Mouse (Mus musculus): Measurements from ENCODE around the gene Srrm1. TPM values are rescaled to one million over a fixed set of nuclear protein-coding genes. Genes with fewer than 3 reads are reported as not detected.
"Not testable (repeated sequence)": the region's sequence is repeated elsewhere in the genome, so short reads cannot be mapped to it uniquely, and the experiment has no call there.

Gene Srrm1
- polyA plus RNA-seq, 1 experiment from 2014 or later: 316 TPM

DNA sequence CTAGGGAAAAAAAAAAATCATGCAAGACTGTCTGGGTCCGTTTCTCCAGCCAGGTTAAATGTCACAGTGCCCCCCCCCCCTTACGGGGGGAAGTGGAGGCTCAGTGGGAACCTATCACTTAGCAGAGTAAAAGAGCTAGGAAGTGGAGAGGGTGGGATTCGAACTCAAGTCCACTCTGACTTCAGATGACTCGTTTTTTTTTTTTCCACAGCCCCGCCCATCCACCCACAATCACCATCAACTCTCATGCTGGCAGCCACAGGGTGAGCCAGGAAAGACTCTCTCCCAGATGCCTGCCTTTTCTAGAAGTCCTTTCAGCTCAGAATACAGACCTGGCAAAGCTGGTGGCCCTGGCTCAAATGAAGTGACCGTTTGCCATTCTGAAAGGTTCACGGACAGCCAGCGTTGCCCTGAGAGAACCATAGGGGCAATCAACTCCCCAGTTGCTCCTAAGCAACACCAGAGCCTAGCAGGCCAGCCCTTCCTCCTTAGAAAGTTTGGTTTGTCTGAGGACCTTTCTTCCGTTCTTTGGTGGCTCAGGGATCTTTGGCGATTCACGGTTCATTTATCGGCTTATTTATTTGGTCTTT lies 67.0 kb downstream of the Srrm1 start:
- Histone ChIP-seq H3K4me1 (peaks cover 25% of the 10 kb centered on the region), H3K9ac (no peak overlapping the region), H3K36me3 (no peaks in the 10 kb centered on the region), H3K4me3 (no peak overlapping the region), H3K27me3 (no peaks in the 10 kb centered on the region), H3K27ac (peak overlapping the region; percentile 45; the same call in 1 of the 2 replicates), H3K9me3 (no peaks in the 10 kb centered on the region), H3K4me2 (0 out of 2 replicates have a peak overlapping the region, but pooled peaks have one; percentile 42)
- WGBS: 61% methylated on average over 12 of the region's 12 CpGs
- ATAC-seq (ENCODE audit: insufficient number of reproducible peaks, insufficient read depth, low FRiP score, low TSS enrichment, low read depth): no peak

DNA sequence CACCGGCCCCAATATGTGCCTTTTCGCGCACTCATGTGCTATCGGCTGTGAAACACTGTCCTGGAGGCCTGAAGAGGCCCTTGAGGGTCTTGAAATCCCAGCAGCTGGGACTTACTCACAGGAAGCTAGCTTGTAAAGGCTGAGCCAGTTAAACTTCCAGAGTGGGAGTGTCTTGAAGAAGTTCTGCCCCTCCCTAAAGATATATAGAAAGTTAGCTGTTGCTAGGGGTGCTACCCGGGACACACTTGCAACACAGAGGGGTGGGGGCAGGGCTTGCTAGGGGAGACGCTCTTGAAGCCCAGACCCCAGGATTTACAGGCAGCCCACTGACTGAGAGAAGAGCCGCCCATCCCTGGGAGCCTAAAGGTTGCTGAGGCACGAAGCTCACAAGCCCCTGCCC lies 67.7 kb downstream of the Srrm1 start:
- Histone ChIP-seq H3K36me3 (no peaks in the 10 kb centered on the region), H3K4me1 (peaks cover 25% of the 10 kb centered on the region), H3K27me3 (no peaks in the 10 kb centered on the region), H3K9ac (no peak overlapping the region), H3K9me3 (no peaks in the 10 kb centered on the region), H3K4me2 (no peak overlapping the region), H3K27ac (no peak overlapping the region; the same call in 1 of the 2 replicates), H3K4me3 (no peak overlapping the region)
- no peak for ATAC-seq (ENCODE audit: insufficient number of reproducible peaks, insufficient read depth, low FRiP score, low TSS enrichment, low read depth)
- 55% methylated on average over 8 of the region's 8 CpGs for WGBS

DNA sequence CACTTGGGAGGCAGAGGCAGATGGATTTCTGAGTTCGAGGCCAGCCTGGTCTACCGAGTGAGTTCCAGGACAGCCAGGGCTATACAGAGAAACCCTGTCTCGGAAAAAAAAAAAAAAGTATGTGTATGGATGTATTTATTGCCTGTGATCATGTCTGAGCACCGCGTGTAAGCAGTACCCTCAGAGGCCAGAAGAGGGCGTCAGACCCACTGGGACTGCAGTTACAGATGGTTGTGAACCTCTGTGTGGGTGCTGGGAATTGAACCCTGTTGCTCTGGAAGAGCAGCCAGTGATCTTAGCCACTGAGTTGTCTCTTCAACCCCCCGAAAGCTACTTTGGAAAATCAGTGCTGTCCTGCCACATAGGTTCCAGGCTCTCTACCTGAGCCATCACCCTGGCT lies 69.2 kb downstream of the Srrm1 start:
- 81% methylated on average over 7 of the region's 7 CpGs for WGBS
- H3K4me2 ChIP-seq: no peak overlapping the region
- ATAC-seq (ENCODE audit: insufficient number of reproducible peaks, insufficient read depth, low FRiP score, low TSS enrichment, low read depth): no peak
- H3K4me1 ChIP-seq: peaks cover 25% of the 10 kb centered on the region
- no peak overlapping the region for H3K27ac ChIP-seq
- H3K9ac ChIP-seq: no peak overlapping the region
- no peaks in the 10 kb centered on the region for H3K36me3 ChIP-seq
- no peaks in the 10 kb centered on the region for H3K27me3 ChIP-seq
- no peak overlapping the region for H3K4me3 ChIP-seq
- H3K9me3 ChIP-seq: no peaks in the 10 kb centered on the region

DNA sequence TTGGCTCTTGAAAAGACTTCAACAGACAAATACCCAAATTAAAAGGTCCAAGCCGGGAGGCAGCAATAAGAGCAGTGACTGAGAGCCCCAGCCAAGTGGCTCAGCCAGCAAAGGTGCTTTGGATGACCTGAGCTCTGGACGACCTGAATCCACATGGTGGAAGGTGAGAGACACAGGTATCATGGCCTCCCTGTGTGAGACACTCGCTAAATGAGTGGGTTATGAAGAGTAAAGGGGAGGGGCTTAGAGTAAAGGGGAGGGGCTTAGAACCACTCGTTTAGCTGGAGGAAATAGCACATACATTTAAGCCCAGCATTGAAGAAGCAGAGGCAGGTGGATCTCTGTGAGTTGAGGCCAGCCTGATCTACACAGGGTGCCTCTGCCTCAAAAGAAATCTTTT lies 69.7 kb downstream of the Srrm1 start:
- Histone ChIP-seq H3K27me3 (no peaks in the 10 kb centered on the region), H3K9me3 (no peaks in the 10 kb centered on the region), H3K4me3 (no peak overlapping the region), H3K9ac (no peak overlapping the region), H3K27ac (no peak overlapping the region), H3K36me3 (no peaks in the 10 kb centered on the region), H3K4me2 (no peak overlapping the region), H3K4me1 (peaks cover 25% of the 10 kb centered on the region)
- ATAC-seq (ENCODE audit: insufficient number of reproducible peaks, insufficient read depth, low FRiP score, low TSS enrichment, low read depth): no peak
- 79% methylated on average over 4 of the region's 4 CpGs for WGBS

DNA sequence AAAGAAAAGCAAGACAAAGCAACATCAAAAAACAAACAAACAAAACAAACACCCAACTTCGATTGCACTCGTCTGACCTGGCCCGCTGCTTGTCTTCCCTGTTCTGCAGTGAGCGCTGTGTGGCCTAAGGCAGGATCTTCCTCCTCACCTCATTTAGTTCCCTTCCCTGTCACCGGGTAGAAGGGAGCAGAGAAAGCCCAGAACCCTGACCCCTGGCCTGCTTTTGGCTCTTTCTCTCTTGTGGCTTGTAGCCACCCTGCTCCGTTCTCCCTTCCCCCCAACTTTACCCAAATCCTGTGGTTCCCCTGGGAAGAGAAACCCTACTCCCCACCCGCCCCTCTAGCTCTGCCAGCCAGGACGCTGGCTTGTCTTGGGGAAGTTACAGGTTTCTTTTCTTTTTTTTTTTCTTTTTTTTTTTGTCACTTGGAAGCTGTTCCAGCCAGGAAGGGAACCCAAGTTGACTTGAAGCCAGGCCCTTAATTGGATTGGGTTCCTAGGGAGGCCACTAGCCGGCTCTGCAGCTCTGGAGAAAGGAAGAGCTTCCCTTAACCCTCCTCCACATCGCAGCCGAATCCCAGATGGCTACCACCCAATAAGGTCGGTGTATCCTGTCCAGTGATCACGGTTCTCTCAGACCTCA lies 70.3 kb downstream of the Srrm1 start:
- Histone ChIP-seq H3K4me2 (no peak overlapping the region), H3K9ac (no peak overlapping the region), H3K4me3 (no peak overlapping the region), H3K27me3 (no peaks in the 10 kb centered on the region), H3K9me3 (no peaks in the 10 kb centered on the region), H3K27ac (no peak overlapping the region), H3K36me3 (no peaks in the 10 kb centered on the region), H3K4me1 (peaks cover 25% of the 10 kb centered on the region)
- 53% methylated on average over 13 of the region's 13 CpGs for WGBS
- ATAC-seq (ENCODE audit: insufficient number of reproducible peaks, insufficient read depth, low FRiP score, low TSS enrichment, low read depth): no peak

DNA sequence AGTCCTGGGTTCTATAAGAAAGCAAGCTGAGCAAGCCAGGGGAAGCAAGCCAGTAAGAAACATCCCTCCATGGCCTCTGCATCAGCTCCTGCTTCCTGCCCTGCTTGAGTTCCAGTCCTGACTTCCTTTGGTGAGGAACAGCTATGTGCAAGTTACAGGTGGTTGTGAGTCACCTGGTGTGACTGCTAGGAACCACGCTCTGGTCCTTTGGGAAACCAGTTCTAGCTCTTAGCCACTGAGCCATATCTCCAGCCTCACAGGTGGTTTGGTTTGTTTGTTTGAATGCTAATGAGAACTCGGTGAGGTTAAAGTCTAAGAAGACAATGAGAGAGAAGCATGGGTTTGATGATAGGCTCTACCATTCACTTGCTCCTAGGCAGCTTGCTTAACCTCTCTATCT lies 73.1 kb downstream of the Srrm1 start:
- H3K9me3 ChIP-seq; H3K4me2 ChIP-seq; H3K4me1 ChIP-seq; H3K27ac ChIP-seq; H3K27me3 ChIP-seq; H3K9ac ChIP-seq; H3K36me3 ChIP-seq; H3K4me3 ChIP-seq; ATAC-seq (ENCODE audit: insufficient number of reproducible peaks, insufficient read depth, low FRiP score, low TSS enrichment, low read depth): not testable (repeated sequence)
- 78% methylated on average over 2 of the region's 2 CpGs for WGBS

DNA sequence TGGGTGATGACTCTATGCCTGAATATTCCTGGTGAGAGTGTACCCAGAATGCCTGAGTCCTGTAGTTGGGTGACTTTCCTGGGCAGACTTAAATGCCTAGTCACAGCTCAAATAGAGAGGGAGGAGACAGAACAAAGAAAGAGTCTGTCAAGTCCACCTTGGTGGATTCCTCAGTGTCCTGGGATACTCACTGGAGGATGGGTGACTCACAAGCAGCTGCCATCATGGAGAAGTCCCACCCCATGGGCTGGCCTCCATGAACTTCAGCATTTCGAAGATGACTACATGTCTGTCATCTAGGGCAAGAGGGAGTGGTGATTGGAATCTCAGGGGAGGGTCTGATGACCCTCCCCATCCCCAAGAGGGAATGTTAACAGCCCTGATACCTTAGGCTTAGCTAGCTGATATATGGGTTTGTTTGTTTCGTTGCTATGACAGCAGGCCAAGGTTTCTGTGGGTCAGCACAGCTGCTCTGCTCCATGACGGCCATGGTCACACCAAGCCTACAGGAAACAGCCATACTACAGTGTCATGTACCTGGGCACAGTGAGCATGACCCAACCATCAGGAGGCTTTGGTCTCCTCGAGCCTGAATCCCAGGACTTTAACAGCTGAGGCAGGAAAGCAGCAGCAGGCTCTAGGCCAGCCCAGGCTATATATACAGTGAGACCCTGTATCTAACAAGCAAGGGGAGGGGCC lies 76.3 kb downstream of the Srrm1 start:
- no peak for ATAC-seq (ENCODE audit: insufficient number of reproducible peaks, insufficient read depth, low FRiP score, low TSS enrichment, low read depth)
- H3K9ac ChIP-seq: no peak overlapping the region
- no peaks in the 10 kb centered on the region for H3K36me3 ChIP-seq
- H3K4me2 ChIP-seq: no peak overlapping the region
- H3K4me3 ChIP-seq: no peak overlapping the region
- H3K4me1 ChIP-seq: peaks cover 6% of the 10 kb centered on the region
- 69% methylated on average over 4 of the region's 4 CpGs for WGBS
- no peak overlapping the region for H3K27ac ChIP-seq
- H3K27me3 ChIP-seq: peaks cover 16% of the 10 kb centered on the region
- H3K9me3 ChIP-seq: no peaks in the 10 kb centered on the region

DNA sequence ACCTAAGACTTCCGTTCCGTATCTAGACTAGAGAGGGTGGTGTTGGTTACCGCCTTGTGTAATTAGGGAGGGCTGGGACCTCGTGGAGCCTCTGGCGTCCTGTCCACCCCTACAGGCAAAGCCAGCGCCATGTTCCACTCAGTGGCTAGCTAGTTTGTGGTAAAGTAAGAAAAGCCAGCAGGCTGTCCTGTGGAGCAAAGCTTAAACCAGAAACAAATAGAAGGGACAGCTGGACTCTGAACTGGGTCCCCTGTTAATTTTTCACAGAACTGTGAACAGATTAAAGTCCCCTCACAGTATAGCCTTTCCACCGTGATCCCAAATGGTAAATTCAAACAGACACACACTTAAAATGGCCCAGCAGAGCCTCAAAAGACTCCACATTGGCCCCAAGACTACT lies 78.4 kb downstream of the Srrm1 start:
- Histone ChIP-seq H3K27ac (no peak overlapping the region), H3K36me3 (no peaks in the 10 kb centered on the region), H3K9me3 (no peaks in the 10 kb centered on the region), H3K27me3 (peaks cover 16% of the 10 kb centered on the region), H3K4me1 (peaks cover 23% of the 10 kb centered on the region), H3K4me2 (no peak overlapping the region), H3K9ac (no peak overlapping the region), H3K4me3 (no peak overlapping the region)
- ATAC-seq (ENCODE audit: insufficient number of reproducible peaks, insufficient read depth, low FRiP score, low TSS enrichment, low read depth): no peak
- 61% methylated on average over 7 of the region's 7 CpGs for WGBS

DNA sequence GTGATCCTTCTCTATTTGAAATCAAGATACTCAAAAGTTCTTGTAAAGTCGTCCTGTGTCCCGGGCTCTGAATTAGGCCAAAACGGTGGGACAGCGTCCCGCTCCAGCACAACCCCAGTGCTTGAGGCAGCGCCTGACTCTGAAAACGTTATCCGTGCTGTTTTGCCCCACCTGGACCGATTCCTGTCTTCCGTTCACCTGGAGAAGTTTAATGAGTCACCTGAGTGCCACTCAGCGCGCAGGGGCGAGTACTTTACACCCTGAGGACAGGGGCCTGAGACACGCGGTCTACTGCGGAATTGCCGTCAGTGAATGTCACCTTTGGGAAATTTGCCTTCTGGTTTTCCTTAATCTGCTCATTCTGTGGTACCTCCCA lies 79.8 kb downstream of the Srrm1 start:
- Histone ChIP-seq H3K9me3 (no peaks in the 10 kb centered on the region), H3K4me2 (peak overlapping the region; percentile 73), H3K27me3 (peaks cover 16% of the 10 kb centered on the region), H3K4me1 (peaks cover 33% of the 10 kb centered on the region), H3K27ac (no peak overlapping the region), H3K4me3 (peak overlapping the region; percentile 86), H3K36me3 (no peaks in the 10 kb centered on the region), H3K9ac (peak overlapping the region; percentile 65)
- ATAC-seq (ENCODE audit: insufficient number of reproducible peaks, insufficient read depth, low FRiP score, low TSS enrichment, low read depth): no peak
- WGBS: 1% methylated on average over 17 of the region's 17 CpGs

DNA sequence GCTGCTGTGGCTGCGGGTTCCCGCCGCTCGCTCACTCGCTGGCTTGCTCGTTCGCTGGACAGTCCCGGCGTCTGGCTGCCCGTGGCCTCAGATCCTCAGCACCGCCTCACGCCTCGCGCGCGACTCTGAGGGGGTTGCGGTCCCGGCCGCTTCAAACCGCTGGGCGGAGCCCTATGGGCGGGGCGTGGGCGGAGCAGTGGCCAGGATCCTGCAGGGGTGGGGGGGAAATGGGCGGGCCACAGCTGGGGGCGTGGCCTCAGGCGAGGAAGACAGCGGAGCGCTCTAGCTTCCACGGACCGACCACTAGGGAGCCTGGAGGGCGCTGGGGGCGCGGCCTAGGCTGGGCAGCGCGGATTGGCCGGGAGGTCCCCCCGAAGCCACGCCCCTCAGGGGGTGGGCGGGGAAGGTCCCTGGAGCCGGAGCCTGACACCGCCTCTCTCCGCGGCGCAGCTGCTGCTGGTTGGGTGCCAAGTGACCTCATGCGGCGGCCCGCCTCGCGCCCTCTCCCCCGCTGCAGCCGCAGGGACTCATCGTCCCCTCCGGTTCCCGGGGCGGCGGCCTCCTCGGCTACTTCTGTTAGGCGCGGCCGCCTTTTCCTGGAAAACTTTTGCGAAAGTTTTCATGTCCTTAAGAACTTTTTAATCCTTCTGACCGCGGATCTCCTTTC lies 80.3 kb downstream of the Srrm1 start, which contains the start of gene Clic4:
Gene Clic4, minus strand, starts transcription at position 175 of the 667 bp plus-strand sequence.
- under 1% methylated on average over 55 of the region's 64 CpGs for WGBS

DNA sequence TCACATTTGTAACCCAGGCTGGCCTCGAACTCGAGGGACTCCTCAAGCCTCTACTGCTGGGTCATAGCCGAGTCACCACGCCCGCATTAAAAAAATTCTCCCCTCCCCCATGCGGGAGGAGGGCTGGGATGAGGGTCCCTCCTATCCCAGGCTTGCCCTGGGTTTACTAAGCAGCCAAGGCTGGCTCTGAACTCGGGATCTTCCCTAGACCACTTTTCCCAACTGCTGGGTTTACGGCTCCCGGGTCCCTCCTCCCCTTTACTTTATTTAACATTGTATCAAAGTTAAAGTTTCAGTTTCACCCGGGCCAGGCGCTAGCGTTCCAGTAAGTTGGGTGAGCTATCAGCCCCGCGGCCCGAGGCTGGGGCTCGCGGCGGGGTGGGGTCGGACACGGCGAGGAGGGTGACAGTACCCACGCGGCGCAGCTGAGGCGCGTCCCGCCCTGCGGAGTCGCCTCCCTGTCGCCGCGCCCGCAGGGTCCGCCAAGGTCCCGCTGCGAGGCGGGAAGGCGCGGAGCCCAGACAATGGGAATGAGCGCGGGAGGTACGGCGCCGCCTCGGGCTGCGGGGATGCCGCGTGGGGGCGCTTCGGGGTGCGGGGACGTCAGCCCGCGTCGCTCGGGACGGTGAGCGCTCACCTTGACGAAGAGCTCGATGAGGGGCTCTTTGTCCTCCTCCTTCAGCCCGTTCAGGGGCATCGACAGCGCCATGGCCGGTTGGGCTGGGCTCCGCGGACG lies 81.1 kb downstream of the Srrm1 start:
- under 1% methylated on average over 62 of the region's 67 CpGs for WGBS
- H3K4me1 ChIP-seq: peaks cover 45% of the 10 kb centered on the region
- H3K4me2 ChIP-seq: peak overlapping the region; percentile 73
- ATAC-seq (ENCODE audit: insufficient number of reproducible peaks, insufficient read depth, low FRiP score, low TSS enrichment, low read depth): peak; percentile 15; the same call in 1 of the 2 replicates
- H3K36me3 ChIP-seq: no peaks in the 10 kb centered on the region
- peak overlapping the region; percentile 96 for H3K9ac ChIP-seq
- peak overlapping the region; percentile 97 for H3K27ac ChIP-seq
- H3K4me3 ChIP-seq: peak overlapping the region; percentile 86
- peaks cover 16% of the 10 kb centered on the region for H3K27me3 ChIP-seq
- no peaks in the 10 kb centered on the region for H3K9me3 ChIP-seq

More for the DNA sequence above, 80.3 kb downstream of the Srrm1 start, which contains the start of gene Clic4:
- H3K4me2 ChIP-seq: peak within 1 kb of the TSS; percentile 73
- peaks cover 38% of the 10 kb centered on the region for H3K4me1 ChIP-seq
- peak within 1 kb of the TSS; percentile 86 for H3K4me3 ChIP-seq
- peak; percentile 99 for ATAC-seq (ENCODE audit: insufficient number of reproducible peaks, insufficient read depth, low FRiP score, low TSS enrichment, low read depth)
- H3K9me3 ChIP-seq: no peaks in the 10 kb centered on the region
- H3K27ac ChIP-seq: peak within 1 kb of the TSS; percentile 97
- peaks cover 16% of the 10 kb centered on the region for H3K27me3 ChIP-seq
- H3K36me3 ChIP-seq: no peaks in the 10 kb centered on the region
- H3K9ac ChIP-seq: peak within 1 kb of the TSS; percentile 96
